Mouse (Mus musculus) heart, postnatal 10 days (tissue): ENCODE results near the gene Olfr104-ps. TPM values are rescaled to one million over a fixed set of nuclear protein-coding genes. Genes with fewer than 3 reads are reported as not detected.

ENCODE experiments used
- DNase-seq, 2 experiments: peaks; one replicate each; pipeline ENCODE4 v3.0.0; 2021
- intact Hi-C: fragments of 180-260 bp; cut with DNase I; formaldehyde crosslinking; loops from one replicate; pipeline ENCODE4 v1.15.1; 2025
- total RNA-seq, 2 experiments: library from RNA; stranded (reverse); gene quantifications; 2 replicates each; pipeline ENCODE4 v1.2.3; 2021

The Olfr104-ps gene
- total RNA-seq, result not detected

- intact Hi-C loops, result no loop called here
- DNase-seq, result no peak
Measured at GRCm38 (mm10) chr17:37359282-37359681, at the start of gene Olfr104-ps. Gene Olfr104-ps (plus strand): TSS chr17:37359582.

GRCm38 (mm10) chr17:37310146-37310699, 49.2 kb upstream of the Olfr104-ps start:
- DNase-seq, result no peak
- intact Hi-C loops, result no loop called here

GRCm38 (mm10) chr17:37316954-37317353, 42.4 kb upstream of the Olfr104-ps start, which contains the start of gene Olfr102:
Gene Olfr102 (minus strand): TSS chr17:37317054.
- no peak for DNase-seq
- intact Hi-C loops, result no loop called here

- intact Hi-C loops, result no loop called here
- no peak for DNase-seq
Measured at GRCm38 (mm10) chr17:37339598-37339997, 19.8 kb upstream of the Olfr104-ps start, which contains the start of gene Olfr103. Gene Olfr103 (minus strand): TSS chr17:37339698.

GRCm38 (mm10) chr17:37378733-37379132, 19.4 kb downstream of the Olfr104-ps start, which contains the start of gene Olfr105-ps:
Gene Olfr105-ps (plus strand): TSS chr17:37379033.
- no peak for DNase-seq
- intact Hi-C loops, result no loop called here

GRCm38 (mm10) chr17:37390093-37390492, 30.7 kb downstream of the Olfr104-ps start, which contains the start of gene Olfr106-ps:
Gene Olfr106-ps (plus strand): TSS chr17:37390393.
- intact Hi-C loops, result no loop called here
- DNase-seq, result no peak

- DNase-seq, result no peak
- intact Hi-C loops, result no loop called here
Measured at GRCm38 (mm10) chr17:37398926-37399325, 39.5 kb downstream of the Olfr104-ps start, which contains the start of gene Olfr107. Gene Olfr107 (plus strand): TSS chr17:37399226.

- intact Hi-C loops, result no loop called here
- DNase-seq, result no peak
Measured at GRCm38 (mm10) chr17:37413380-37413779, 54.0 kb downstream of the Olfr104-ps start.

Other genes with a start within 250 kb of the Olfr104-ps start
- not detected for gene Olfr92, start 239.5 kb upstream of the Olfr104-ps start, total RNA-seq
- not detected for gene Olfr93, start 198.1 kb upstream of the Olfr104-ps start, total RNA-seq
- gene Ubd, start 165.7 kb upstream of the Olfr104-ps start, total RNA-seq, result not detected
- not detected for gene Olfr94, start 158.6 kb upstream of the Olfr104-ps start, total RNA-seq
- not detected for gene Olfr95, start 146.5 kb upstream of the Olfr104-ps start, total RNA-seq
- not detected for gene Olfr96, start 139.4 kb upstream of the Olfr104-ps start, total RNA-seq
- not detected for gene Olfr97, start 122.3 kb upstream of the Olfr104-ps start, total RNA-seq
- gene Olfr98, start 95.8 kb upstream of the Olfr104-ps start, total RNA-seq, result not detected
- 1 to 10 TPM; 3.2 to 4.0 TPM for gene H2-M3, start 89.4 kb upstream of the Olfr104-ps start, total RNA-seq
- gene Olfr99, start 76.1 kb upstream of the Olfr104-ps start, total RNA-seq, result not detected
- gene Olfr101, start 55.3 kb upstream of the Olfr104-ps start, total RNA-seq, result not detected
- gene Olfr102, start 42.5 kb upstream of the Olfr104-ps start, total RNA-seq, result not detected
- not detected for gene Olfr103, start 19.9 kb upstream of the Olfr104-ps start, total RNA-seq
- gene Olfr105-ps, start 19.5 kb downstream of the Olfr104-ps start, total RNA-seq, result not detected
- gene Olfr106-ps, start 30.8 kb downstream of the Olfr104-ps start, total RNA-seq, result not detected
- gene Olfr107, start 39.6 kb downstream of the Olfr104-ps start, total RNA-seq, result not detected
- not detected for gene Olfr108, start 85.9 kb downstream of the Olfr104-ps start, total RNA-seq
- not detected for gene Olfr109, start 99.3 kb downstream of the Olfr104-ps start, total RNA-seq
- gene H2-M2, start 124.0 kb downstream of the Olfr104-ps start, total RNA-seq, result not detected
- gene Olfr110, start 132.9 kb downstream of the Olfr104-ps start, total RNA-seq, result not detected
- not detected for gene Olfr111, start 148.4 kb downstream of the Olfr104-ps start, total RNA-seq
- gene Olfr112, start 209.9 kb downstream of the Olfr104-ps start, total RNA-seq, result not detected
- not detected for gene Olfr113, start 218.1 kb downstream of the Olfr104-ps start, total RNA-seq
- gene Olfr114, start 233.2 kb downstream of the Olfr104-ps start, total RNA-seq, result not detected